Mouse (Mus musculus) left cerebral cortex, adult 8-10 months (tissue): ENCODE data around the gene Ptpre. TPM values are rescaled to one million over a fixed set of nuclear protein-coding genes. Genes with fewer than 3 reads are reported as not detected.

ENCODE experiments used
- DNase-seq, 2 experiments: peaks; one replicate each; pipeline ENCODE4 v3.0.0; 2022; ENCODE audit warnings: low spot score in 2 of 2
- microRNA-seq, 2 experiments: library from miRNA; unstranded; fragments of <30 nt; microRNA quantifications; one replicate each; pipeline ENCODE4 v1.2.0; 2022
- total RNA-seq, 4 experiments: library from RNA; stranded (reverse); gene quantifications; 2 replicates each; pipeline ENCODE4 v1.2.4; 2022

Ptpre gene
- total RNA-seq, 4 experiments from 2014 or later: 26.4 to 28.1 (median 27.5) TPM

DNA sequence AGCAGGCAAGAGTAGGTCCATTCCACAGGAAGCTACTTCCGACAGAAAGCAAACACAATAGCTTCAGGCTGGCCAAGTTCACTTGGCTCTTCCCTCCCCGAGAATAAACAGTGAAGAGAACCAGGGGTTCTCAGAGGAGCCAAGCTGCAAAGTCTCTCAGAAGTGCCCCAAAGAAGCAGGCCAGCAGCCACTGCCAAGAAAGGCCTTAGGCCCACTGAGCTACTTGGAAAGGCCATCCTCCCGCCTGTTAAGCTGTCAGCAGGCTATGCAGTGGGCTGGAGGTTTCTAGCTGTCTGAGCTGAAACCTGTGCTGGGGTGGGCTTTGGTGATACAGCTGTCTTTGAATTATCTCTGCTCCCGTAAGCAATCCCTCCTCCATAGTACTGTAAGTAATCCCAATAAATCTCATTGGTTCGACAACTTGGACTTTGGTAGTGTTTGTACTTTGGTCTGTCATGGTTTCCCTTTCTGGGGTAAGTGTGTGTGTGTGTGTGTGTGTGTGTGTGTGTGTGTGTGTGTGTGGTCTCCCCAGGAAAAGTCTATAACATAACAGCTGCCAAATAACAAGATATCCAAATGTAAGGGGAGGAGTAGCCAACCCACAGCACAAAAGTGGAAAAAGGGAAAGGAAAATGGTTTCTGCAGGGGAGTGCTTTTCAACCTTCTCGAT is 186.5 kb downstream of the Ptpre start:
- DNase-seq: no peak

DNA sequence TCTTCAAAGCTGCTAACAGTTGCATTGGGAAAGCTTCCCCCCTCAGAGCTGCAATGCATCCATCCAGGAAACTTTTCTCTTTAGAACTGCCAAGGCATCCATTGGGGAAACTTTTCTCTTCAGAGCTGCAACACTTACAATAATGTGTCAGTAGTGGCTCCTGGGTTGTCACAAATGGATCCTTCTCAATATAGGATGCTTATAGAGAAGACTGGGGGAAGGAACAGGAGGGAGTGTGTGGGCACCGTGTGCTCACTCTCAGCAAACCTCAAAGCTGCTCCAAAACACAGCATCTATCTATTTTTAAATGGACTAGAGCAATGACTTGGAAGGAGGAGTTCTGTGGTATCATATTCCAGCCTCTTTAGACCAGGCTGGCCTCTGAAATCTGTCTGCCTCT is 189.4 kb downstream of the Ptpre start:
- peak in 1 of 2 experiments; percentile 12 for DNase-seq

DNA sequence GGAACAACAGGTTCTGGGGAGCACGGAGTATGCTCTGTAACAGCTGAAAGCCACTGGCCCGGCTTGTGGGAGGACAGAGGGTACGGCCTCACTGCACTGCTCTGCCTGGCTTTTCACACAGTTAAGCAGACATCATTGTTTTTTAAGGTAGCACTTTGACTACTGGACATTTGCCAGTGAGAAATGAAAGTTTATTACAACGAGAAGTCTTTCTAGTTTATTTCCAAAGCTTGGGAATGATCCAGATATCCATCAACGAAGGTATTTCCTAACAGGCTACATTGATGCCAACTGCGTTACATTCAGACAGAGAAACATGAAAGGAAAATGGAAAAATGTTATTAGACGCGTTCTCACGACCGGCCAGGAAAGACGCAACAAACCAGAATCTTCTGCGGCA is 190.8 kb downstream of the Ptpre start:
- DNase-seq: no peak

DNA sequence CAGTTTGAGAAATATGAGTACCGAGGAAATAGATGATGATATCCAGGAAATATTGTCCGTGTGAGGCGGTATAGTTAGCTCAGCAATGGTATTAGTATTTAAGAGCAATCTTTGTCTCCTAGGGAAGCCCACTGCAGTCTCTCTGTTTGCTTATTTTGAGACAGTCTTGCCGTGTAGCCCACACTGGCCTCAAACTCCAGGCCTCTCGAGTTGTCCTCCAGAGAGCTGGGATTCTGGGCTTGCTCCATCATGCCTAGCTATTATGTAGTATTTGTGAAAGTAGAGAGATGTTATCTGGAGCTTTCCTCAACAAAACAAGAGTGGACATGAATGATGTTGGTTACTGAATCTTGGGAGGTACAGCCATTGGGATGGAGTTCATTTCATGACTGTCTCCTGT is 197.1 kb downstream of the Ptpre start:
- no peak for DNase-seq

DNA sequence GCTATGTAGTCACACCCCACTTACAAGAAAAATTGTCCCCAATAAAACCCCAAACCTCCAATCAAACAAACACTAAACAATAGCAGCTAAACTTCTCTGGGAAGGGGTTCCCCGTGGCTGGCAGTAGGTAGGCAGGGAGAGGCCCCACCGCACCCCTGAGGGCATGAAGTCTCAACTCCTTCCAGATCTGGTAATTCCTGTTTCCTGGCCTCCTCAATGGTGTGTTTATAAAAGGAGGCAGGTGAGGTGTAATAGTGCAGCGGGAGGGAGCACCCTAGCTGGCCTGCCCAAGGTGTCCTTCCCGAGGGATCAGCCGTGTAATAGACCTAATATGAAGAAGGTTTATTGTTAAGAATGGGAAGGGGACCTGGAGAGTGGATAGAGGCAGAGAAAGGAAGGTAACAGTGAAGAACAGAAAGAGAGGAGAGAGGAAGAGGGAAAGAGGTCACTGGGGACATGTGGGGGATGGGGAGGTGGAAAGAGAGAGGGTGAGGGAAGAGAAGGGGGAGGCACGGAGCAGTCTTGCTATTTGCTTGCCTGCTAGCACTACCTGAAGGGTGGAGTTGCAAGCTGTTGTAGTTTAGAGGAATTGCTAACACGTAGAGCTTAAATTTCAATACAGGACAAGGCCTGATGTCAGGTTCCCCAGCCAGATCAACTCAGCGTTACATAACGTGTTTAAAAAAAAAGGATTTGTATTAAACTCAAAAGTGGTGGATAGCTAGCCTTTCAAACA is 197.8 kb downstream of the Ptpre start:
- no peak for DNase-seq

Small RNAs within 50 kb of the gene (microRNA-seq; reads per million reads assigned to microRNA genes)
- gene Mir1962: 0 reads per million in 2 experiments

Other genes with a start within 250 kb of the Ptpre start
- not detected for gene Foxi2, start 127.2 kb upstream of the Ptpre start, total RNA-seq
- not detected for gene Clrn3, start 8.8 kb upstream of the Ptpre start, total RNA-seq
- 1 to 10 TPM in 2 of 4 experiments, under 1 TPM in 2; 0.52 to 1.6 (median 0.84) TPM for gene Mki67, start 178.9 kb downstream of the Ptpre start, total RNA-seq